Mouse (Mus musculus): ENCODE data around the gene Cep89.
A peak's percentile ranks its signal among the peaks of the same experiment; 100 is the strongest.

Gene Cep89

GRCm38 (mm10) chr7:35382706-35383353, 14.0 kb upstream of the Cep89 start:
- no peak for DNase-seq (ENCODE audit: low spot score)

- DNase-seq (ENCODE audit: low spot score), result no peak
Observed at GRCm38 (mm10) chr7:35386525-35386952, 10.3 kb upstream of the Cep89 start.

DNA sequence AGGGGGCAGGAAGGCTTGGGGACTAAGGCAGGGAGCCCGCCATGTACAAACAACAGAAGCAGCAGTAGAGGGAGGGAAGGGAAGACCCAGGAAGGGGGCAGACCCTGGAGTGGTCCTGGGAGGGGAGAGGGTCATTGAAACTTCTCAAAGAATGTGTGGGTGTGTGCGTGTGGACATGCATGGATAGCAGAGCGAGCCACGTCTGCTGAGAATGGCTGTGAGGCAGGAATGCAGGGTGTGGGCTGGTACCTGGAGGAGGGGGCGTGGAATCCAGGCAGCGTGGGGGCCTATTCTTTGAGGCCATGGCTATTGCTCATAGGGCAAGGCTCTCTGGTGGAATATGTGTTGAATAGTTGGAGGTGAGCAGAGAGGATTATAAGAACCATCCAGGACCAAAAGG, 8.1 kb upstream of the Cep89 start:
- no peak for DNase-seq (ENCODE audit: low spot score)

DNA sequence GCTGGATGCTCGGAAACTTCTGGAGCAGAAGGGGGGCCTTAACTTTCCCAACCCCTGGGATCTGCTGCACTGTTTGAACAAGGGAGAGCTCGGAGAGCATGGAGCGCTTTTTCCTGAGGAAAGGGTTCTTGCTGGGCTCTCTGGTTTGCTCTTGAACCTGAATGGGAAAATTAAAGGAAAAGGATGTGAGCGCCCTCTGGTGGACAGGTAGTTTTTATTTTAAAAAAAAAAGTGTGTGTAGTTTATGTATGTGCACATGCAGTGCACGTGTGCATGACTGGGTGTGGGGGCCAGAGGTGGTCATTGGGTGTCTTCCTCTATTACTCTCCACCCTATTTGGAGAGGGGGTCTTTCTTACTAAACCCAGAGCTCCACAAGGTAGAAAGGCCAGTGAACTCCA, 3.9 kb upstream of the Cep89 start:
- peak; percentile 67 for DNase-seq (ENCODE audit: low spot score)

GRCm38 (mm10) chr7:35395734-35396456, 940 bp upstream of the Cep89 start:
- DNase-seq (ENCODE audit: low spot score), result no peak

DNA sequence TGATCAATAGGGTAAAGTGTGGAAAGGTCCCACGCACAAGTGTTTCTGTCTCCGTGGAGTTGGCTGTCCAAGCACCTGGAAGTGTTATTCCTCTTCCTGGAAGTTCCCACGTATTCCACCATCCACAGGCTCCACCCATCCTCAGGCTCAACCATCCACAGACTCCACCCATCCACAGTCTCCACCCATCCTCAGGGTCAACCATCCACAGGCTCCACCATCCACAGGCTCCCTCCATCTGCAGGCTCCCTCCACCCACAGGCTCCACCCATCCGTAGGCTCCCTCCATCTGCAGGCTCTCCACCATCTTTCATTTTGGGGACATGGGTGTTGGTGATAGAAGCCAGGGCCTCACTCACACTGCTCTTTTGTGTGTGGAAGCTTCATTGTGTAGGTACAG, 4.3 kb downstream of the Cep89 start:
- no peak for DNase-seq (ENCODE audit: low spot score)

GRCm38 (mm10) chr7:35415226-35415625, 18.4 kb downstream of the Cep89 start:
- no peak for DNase-seq (ENCODE audit: low spot score)

- DNase-seq (ENCODE audit: low spot score), result no peak
Observed at GRCm38 (mm10) chr7:35415801-35416653, 19.2 kb downstream of the Cep89 start.

GRCm38 (mm10) chr7:35416654-35416948, 19.8 kb downstream of the Cep89 start:
- no peak for DNase-seq (ENCODE audit: low spot score)

DNA sequence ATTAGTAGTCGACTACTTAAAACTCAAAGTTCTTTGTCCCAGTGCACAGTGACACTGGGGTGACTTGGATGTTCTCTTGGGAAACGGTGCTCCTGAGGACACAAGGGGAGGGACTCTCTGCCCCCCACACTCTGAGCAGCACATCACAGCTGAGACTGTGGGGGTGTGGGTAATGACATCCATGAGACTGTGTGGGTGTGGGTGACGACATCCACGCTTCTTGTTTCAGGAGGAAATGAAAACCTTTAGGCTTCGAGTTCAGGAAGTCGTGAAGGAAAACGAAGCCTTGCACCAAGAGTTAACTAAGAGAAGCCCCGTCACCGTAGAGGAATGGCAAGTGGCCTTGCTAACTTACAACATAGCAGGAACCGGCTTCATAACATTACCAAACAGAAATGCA, 26.2 kb downstream of the Cep89 start:
- DNase-seq (ENCODE audit: low spot score), result no peak

GRCm38 (mm10) chr7:35428146-35428545, 31.3 kb downstream of the Cep89 start:
- no peak for DNase-seq (ENCODE audit: low spot score)

GRCm38 (mm10) chr7:35435266-35435665, 38.4 kb downstream of the Cep89 start:
- DNase-seq (ENCODE audit: low spot score), result peak; percentile 29

DNA sequence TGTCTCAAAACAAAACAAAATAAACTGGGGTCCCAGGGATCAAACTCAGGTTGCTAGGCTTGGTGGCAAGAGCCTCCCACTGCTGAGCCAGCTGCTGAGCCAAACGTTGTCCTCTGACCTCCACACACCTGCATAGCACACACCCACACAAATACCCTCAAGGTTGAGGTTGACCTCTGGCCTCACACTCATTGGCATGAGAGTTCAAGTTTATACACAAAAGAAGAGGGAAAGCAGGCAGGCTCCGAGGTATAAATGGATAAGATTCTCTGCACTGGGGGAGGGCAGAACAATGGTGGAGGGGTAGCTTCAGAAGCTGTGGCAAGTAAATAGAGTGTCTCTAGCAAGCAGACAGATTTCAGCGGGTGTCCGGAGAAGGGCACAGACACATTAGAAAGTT, 50.7 kb downstream of the Cep89 start:
- no peak for DNase-seq (ENCODE audit: low spot score)

GRCm38 (mm10) chr7:35447996-35448846, 51.4 kb downstream of the Cep89 start, which contains the start of gene Slc7a9:
Gene Slc7a9, plus strand, starts transcription at chr7:35448796.
- DNase-seq (ENCODE audit: low spot score), result no peak

GRCm38 (mm10) chr7:35448867-35449266, 52.0 kb downstream of the Cep89 start:
- no peak for DNase-seq (ENCODE audit: low spot score)

GRCm38 (mm10) chr7:35456091-35456814, 59.4 kb downstream of the Cep89 start:
- no peak for DNase-seq (ENCODE audit: low spot score)

- DNase-seq (ENCODE audit: low spot score), result no peak
Observed at GRCm38 (mm10) chr7:35460971-35461370, 64.1 kb downstream of the Cep89 start.

GRCm38 (mm10) chr7:35465027-35465426, 68.2 kb downstream of the Cep89 start:
- DNase-seq (ENCODE audit: low spot score), result no peak

DNA sequence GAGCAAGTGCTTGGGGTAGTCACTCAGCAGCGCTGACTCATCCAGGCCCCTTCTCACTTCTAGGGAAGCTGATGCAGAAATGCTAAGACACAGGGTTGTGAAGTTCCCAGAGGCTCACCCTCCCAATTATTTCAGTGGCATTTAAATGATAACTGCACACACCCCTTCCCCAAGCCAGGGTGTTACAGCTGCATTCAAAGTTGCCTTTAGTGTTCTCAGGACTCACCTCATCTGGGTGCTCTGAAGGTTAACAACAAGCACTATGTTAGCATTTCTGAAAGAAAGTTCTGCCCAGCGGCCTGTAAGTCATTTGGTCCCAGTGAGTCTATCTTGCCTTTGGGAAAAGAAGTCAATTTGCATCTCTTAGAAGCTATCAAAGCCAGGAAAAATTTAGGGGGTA, 71.0 kb downstream of the Cep89 start:
- DNase-seq (ENCODE audit: low spot score), result no peak

GRCm38 (mm10) chr7:35470794-35471193, 74.0 kb downstream of the Cep89 start:
- DNase-seq (ENCODE audit: low spot score), result no peak

GRCm38 (mm10) chr7:35476457-35476856, 79.6 kb downstream of the Cep89 start:
- no peak for DNase-seq (ENCODE audit: low spot score)

Data from testis, postnatal 10 days (tissue).